Mouse (Mus musculus): ENCODE data around the gene Kdm2a. TPM values are rescaled to one million over a fixed set of nuclear protein-coding genes. Genes with fewer than 3 reads are reported as not detected.

The Kdm2a gene
- polyA plus RNA-seq, 1 experiment from 2014 or later, result 37.0 TPM

- Histone ChIP-seq H3K27ac (ENCODE audit: low read length) (no peak overlapping the region), H3K36me3 (ENCODE audit: control insufficient read depth, insufficient read depth, low read length) (no peaks in the 10 kb centered on the region), H3K9ac (ENCODE audit: low read length) (no peak overlapping the region), H3K4me3 (replicated peaks; ENCODE audit: low read length) (no peak overlapping the region), H3K27me3 (ENCODE audit: control insufficient read depth, insufficient read depth, low read length) (no peaks in the 10 kb centered on the region), H3K4me1 (ENCODE audit: control insufficient read depth, insufficient read depth, low read length) (peaks cover 14% of the 10 kb centered on the region; the same call in 1 of the 2 replicates), H3K9me3 (replicated peaks; ENCODE audit: control insufficient read depth, low read length) (no peaks in the 10 kb centered on the region), H3K4me2 (ENCODE audit: low read depth, low read length) (no peak overlapping the region)
- WGBS, result 62% methylated on average over 4 of the region's 4 CpGs
- no peak for ATAC-seq (ENCODE audit: insufficient read depth, low FRiP score)
Measured at GRCm38 (mm10) chr19:4265956-4266355, 132.1 kb downstream of the Kdm2a start.

Other genes with a start within 250 kb of the Kdm2a start
- gene Coro1b, start 249.7 kb downstream of the Kdm2a start, polyA plus RNA-seq (2015; fragmentation: Nextera tagmentation; extraction: Ambion mirVana), result 176 and 182 TPM in 2 replicates
- 5.8 and 6.2 TPM in 2 replicates for gene Ptprcap, start 244.7 kb downstream of the Kdm2a start, polyA plus RNA-seq (2015; fragmentation: Nextera tagmentation; extraction: Ambion mirVana)
- gene Rps6kb2, start 234.9 kb downstream of the Kdm2a start, polyA plus RNA-seq (2015; fragmentation: Nextera tagmentation; extraction: Ambion mirVana), result 50.2 and 60.4 TPM in 2 replicates
- gene Carns1, start 222.8 kb downstream of the Kdm2a start, polyA plus RNA-seq (2015; fragmentation: Nextera tagmentation; extraction: Ambion mirVana), result 1.8 and 3.1 TPM in 2 replicates
- gene Tbc1d10c, start 207.0 kb downstream of the Kdm2a start, polyA plus RNA-seq (2015; fragmentation: Nextera tagmentation; extraction: Ambion mirVana), result 3.6 and 3.8 TPM in 2 replicates
- 727 and 779 TPM in 2 replicates for gene Ppp1ca, start 206.2 kb downstream of the Kdm2a start, polyA plus RNA-seq (2015; fragmentation: Nextera tagmentation; extraction: Ambion mirVana)
- 26.2 and 26.7 TPM in 2 replicates for gene Rad9a, start 196.6 kb downstream of the Kdm2a start, polyA plus RNA-seq (2015; fragmentation: Nextera tagmentation; extraction: Ambion mirVana)
- 5.3 and 6.3 TPM in 2 replicates for gene Clcf1, start 184.0 kb downstream of the Kdm2a start, polyA plus RNA-seq (2015; fragmentation: Nextera tagmentation; extraction: Ambion mirVana)
- gene AC109138.7, start 183.9 kb downstream of the Kdm2a start, polyA plus RNA-seq (2015; fragmentation: Nextera tagmentation; extraction: Ambion mirVana), result not detected in 2 replicates
- 36.3 and 38.0 TPM in 2 replicates for gene Pold4, start 166.4 kb downstream of the Kdm2a start, polyA plus RNA-seq (2015; fragmentation: Nextera tagmentation; extraction: Ambion mirVana)
- gene Ssh3, start 129.1 kb downstream of the Kdm2a start, polyA plus RNA-seq (2015; fragmentation: Nextera tagmentation; extraction: Ambion mirVana), result 44.5 and 53.2 TPM in 2 replicates
- 10.9 and 11.9 TPM in 2 replicates for gene Ankrd13d, start 115.1 kb downstream of the Kdm2a start, polyA plus RNA-seq (2015; fragmentation: Nextera tagmentation; extraction: Ambion mirVana)
- 18.0 and 20.0 TPM in 2 replicates for gene Grk2, start 92.1 kb downstream of the Kdm2a start, polyA plus RNA-seq (2015; fragmentation: Nextera tagmentation; extraction: Ambion mirVana)
- 24.3 and 36.4 TPM in 2 replicates for gene Rhod, start 41.1 kb upstream of the Kdm2a start, polyA plus RNA-seq (2015; fragmentation: Nextera tagmentation; extraction: Ambion mirVana)
- gene Syt12, start 79.2 kb upstream of the Kdm2a start, polyA plus RNA-seq (2015; fragmentation: Nextera tagmentation; extraction: Ambion mirVana), result 0.75 and 0.96 TPM in 2 replicates
- gene 2010003K11Rik, start 100.3 kb upstream of the Kdm2a start, polyA plus RNA-seq (2015; fragmentation: Nextera tagmentation; extraction: Ambion mirVana), result 1.8 and 2.5 TPM in 2 replicates
- 24.0 and 30.0 TPM in 2 replicates for gene Pcx, start 112.2 kb upstream of the Kdm2a start, polyA plus RNA-seq (2015; fragmentation: Nextera tagmentation; extraction: Ambion mirVana)
- gene Lrfn4, start 217.4 kb upstream of the Kdm2a start, polyA plus RNA-seq (2015; fragmentation: Nextera tagmentation; extraction: Ambion mirVana), result 2.1 and 2.5 TPM in 2 replicates
- 64.7 and 66.0 TPM in 2 replicates for gene Rce1, start 227.4 kb upstream of the Kdm2a start, polyA plus RNA-seq (2015; fragmentation: Nextera tagmentation; extraction: Ambion mirVana)